Mouse (Mus musculus): ENCODE measurements around the gene Zbtb24. TPM values are rescaled to one million over a fixed set of nuclear protein-coding genes. Genes with fewer than 3 reads are reported as not detected.

Zbtb24 gene
- total RNA-seq, 2 experiments from 2014 or later: 16.3 to 17.2 TPM

GRCm38 (mm10) chr10:41464401-41464955 is 14.3 kb downstream of the Zbtb24 start:
- DNase-seq (ENCODE audit: low spot score in 2 of 2): peak in 1 of 2 experiments; percentile 14

- no peak for DNase-seq (ENCODE audit: low spot score in 2 of 2)
Observed at GRCm38 (mm10) chr10:41467325-41467724, 17.1 kb downstream of the Zbtb24 start.

- DNase-seq (ENCODE audit: low spot score in 2 of 2): no peak
Observed at GRCm38 (mm10) chr10:41470693-41471092, 20.5 kb downstream of the Zbtb24 start.

GRCm38 (mm10) chr10:41472534-41472933 is 22.4 kb downstream of the Zbtb24 start:
- DNase-seq (ENCODE audit: low spot score in 2 of 2): no peak

- DNase-seq (ENCODE audit: low spot score in 2 of 2): no peak
Observed at GRCm38 (mm10) chr10:41472962-41473481, 22.8 kb downstream of the Zbtb24 start.

GRCm38 (mm10) chr10:41473782-41474468 is 23.7 kb downstream of the Zbtb24 start:
- no peak for DNase-seq (ENCODE audit: low spot score in 2 of 2)

GRCm38 (mm10) chr10:41474981-41475391 is 24.8 kb downstream of the Zbtb24 start:
- DNase-seq (ENCODE audit: low spot score in 2 of 2): no peak

- DNase-seq (ENCODE audit: low spot score in 2 of 2): peak; percentile 63 to 72
Observed at GRCm38 (mm10) chr10:41476171-41477017, 26.2 kb downstream of the Zbtb24 start, which contains the start of gene Mical1. TSS of gene Mical1 (plus strand) at chr10:41476314.

GRCm38 (mm10) chr10:41477018-41477277 is 26.8 kb downstream of the Zbtb24 start:
- DNase-seq (ENCODE audit: low spot score in 2 of 2): peak in 1 of 2 experiments; percentile 36

- DNase-seq (ENCODE audit: low spot score in 2 of 2): peak; percentile 51 to 60
Observed at GRCm38 (mm10) chr10:41477278-41478181, 27.3 kb downstream of the Zbtb24 start.

GRCm38 (mm10) chr10:41479961-41480360 is 29.8 kb downstream of the Zbtb24 start:
- DNase-seq (ENCODE audit: low spot score in 2 of 2): no peak

- peak in 1 of 2 experiments; percentile 13 for DNase-seq (ENCODE audit: low spot score in 2 of 2)
Observed at GRCm38 (mm10) chr10:41480938-41481880, 31.0 kb downstream of the Zbtb24 start.

- no peak for DNase-seq (ENCODE audit: low spot score in 2 of 2)
Observed at GRCm38 (mm10) chr10:41482446-41482845, 32.3 kb downstream of the Zbtb24 start.

- no peak for DNase-seq (ENCODE audit: low spot score in 2 of 2)
Observed at GRCm38 (mm10) chr10:41485778-41486177, 35.6 kb downstream of the Zbtb24 start.

GRCm38 (mm10) chr10:41486506-41487170 is 36.5 kb downstream of the Zbtb24 start:
- DNase-seq (ENCODE audit: low spot score in 2 of 2): no peak

GRCm38 (mm10) chr10:41488877-41489276 is 38.7 kb downstream of the Zbtb24 start:
- DNase-seq (ENCODE audit: low spot score in 2 of 2): no peak

GRCm38 (mm10) chr10:41489294-41489693 is 39.1 kb downstream of the Zbtb24 start:
- no peak for DNase-seq (ENCODE audit: low spot score in 2 of 2)

- DNase-seq (ENCODE audit: low spot score in 2 of 2): peak; percentile 94 to 96
Observed at GRCm38 (mm10) chr10:41489708-41490517, 39.7 kb downstream of the Zbtb24 start, which contains the start of the genes Smpd2 and Ppil6. TSS of gene Smpd2 (minus strand) at chr10:41490369. TSS of gene Ppil6 (plus strand) at chr10:41490439.
